Mouse (Mus musculus): Measurements from ENCODE around the gene Col15a1. TPM values are rescaled to one million over a fixed set of nuclear protein-coding genes. Genes with fewer than 3 reads are reported as not detected.
A peak's percentile ranks its signal among the peaks of the same experiment; 100 is the strongest.

Gene Col15a1
- polyA plus RNA-seq, 1 experiment from 2014 or later = 3.4 TPM

GRCm38 (mm10) chr4:47247574-47247973 lies 39.6 kb downstream of the Col15a1 start:
- DNase-seq (ENCODE audit: low spot score) (no peak), ATAC-seq (ENCODE audit: insufficient read depth, low FRiP score, low TSS enrichment) (no peak)
- H3K9me3 ChIP-seq (ENCODE audit: control insufficient read depth, low read length) = no peaks in the 10 kb centered on the region
- no peaks in the 10 kb centered on the region for H3K4me1 ChIP-seq (ENCODE audit: control insufficient read depth, insufficient read depth, low read length)
- 78% methylated on average over 6 of the region's 6 CpGs for WGBS
- H3K4me3 ChIP-seq (ENCODE audit: low read depth, low read length) = no peak overlapping the region
- H3K9ac ChIP-seq (ENCODE audit: low read length) = no peak overlapping the region
- no peak overlapping the region for H3K4me2 ChIP-seq (ENCODE audit: low read depth)
- no peaks in the 10 kb centered on the region for H3K36me3 ChIP-seq (ENCODE audit: control insufficient read depth, insufficient read depth, low read length)
- no peaks in the 10 kb centered on the region for H3K27me3 ChIP-seq (ENCODE audit: control insufficient read depth, insufficient read depth, low read length)
- no peak overlapping the region for H3K27ac ChIP-seq (ENCODE audit: low read depth, low read length)

- H3K27ac ChIP-seq (ENCODE audit: low read depth, low read length) = no peak overlapping the region
- WGBS = 91% methylated on average over 6 of the region's 6 CpGs
Measured at GRCm38 (mm10) chr4:47249193-47249592, 41.2 kb downstream of the Col15a1 start.

GRCm38 (mm10) chr4:47251069-47251468 lies 43.1 kb downstream of the Col15a1 start:
- ATAC-seq (ENCODE audit: insufficient read depth, low FRiP score, low TSS enrichment) (no peak), DNase-seq (ENCODE audit: low spot score) (peak; percentile 63)
- H3K9ac ChIP-seq (ENCODE audit: low read length) = no peak overlapping the region
- 52% methylated on average over 5 of the region's 5 CpGs for WGBS
- no peaks in the 10 kb centered on the region for H3K9me3 ChIP-seq (ENCODE audit: control insufficient read depth, low read length)
- H3K4me1 ChIP-seq (ENCODE audit: control insufficient read depth, insufficient read depth, low read length) = no peaks in the 10 kb centered on the region
- H3K4me3 ChIP-seq (ENCODE audit: low read depth, low read length) = no peak overlapping the region
- no peak overlapping the region for H3K4me2 ChIP-seq (ENCODE audit: low read depth)
- H3K27me3 ChIP-seq (ENCODE audit: control insufficient read depth, insufficient read depth, low read length) = no peaks in the 10 kb centered on the region
- H3K36me3 ChIP-seq (ENCODE audit: control insufficient read depth, insufficient read depth, low read length) = no peaks in the 10 kb centered on the region
- no peak overlapping the region for H3K27ac ChIP-seq (ENCODE audit: low read depth, low read length)

More at GRCm38 (mm10) chr4:47249193-47249592, 41.2 kb downstream of the Col15a1 start:
- H3K4me1 ChIP-seq (ENCODE audit: control insufficient read depth, insufficient read depth, low read length) = no peaks in the 10 kb centered on the region
- no peaks in the 10 kb centered on the region for H3K27me3 ChIP-seq (ENCODE audit: control insufficient read depth, insufficient read depth, low read length)
- H3K36me3 ChIP-seq (ENCODE audit: control insufficient read depth, insufficient read depth, low read length) = no peaks in the 10 kb centered on the region
- H3K4me3 ChIP-seq (ENCODE audit: low read depth, low read length) = no peak overlapping the region
- DNase-seq (ENCODE audit: low spot score) = no peak
- ATAC-seq (ENCODE audit: insufficient read depth, low FRiP score, low TSS enrichment) = no peak
- no peak overlapping the region for H3K4me2 ChIP-seq (ENCODE audit: low read depth)
- H3K9ac ChIP-seq (ENCODE audit: low read length) = no peak overlapping the region
- H3K9me3 ChIP-seq (ENCODE audit: control insufficient read depth, low read length) = no peaks in the 10 kb centered on the region

- H3K9ac ChIP-seq (ENCODE audit: low read length) = no peak overlapping the region
- H3K4me1 ChIP-seq (ENCODE audit: control insufficient read depth, insufficient read depth, low read length) = no peaks in the 10 kb centered on the region
- H3K27ac ChIP-seq (ENCODE audit: low read depth, low read length) = no peak overlapping the region
- H3K4me3 ChIP-seq (ENCODE audit: low read depth, low read length) = no peak overlapping the region
- no peak for DNase-seq (ENCODE audit: low spot score)
- no peaks in the 10 kb centered on the region for H3K9me3 ChIP-seq (ENCODE audit: control insufficient read depth, low read length)
- no peak overlapping the region for H3K4me2 ChIP-seq (ENCODE audit: low read depth)
- WGBS = 86% methylated on average over 11 of the region's 11 CpGs
- no peaks in the 10 kb centered on the region for H3K36me3 ChIP-seq (ENCODE audit: control insufficient read depth, insufficient read depth, low read length)
- no peak for ATAC-seq (ENCODE audit: insufficient read depth, low FRiP score, low TSS enrichment)
- no peaks in the 10 kb centered on the region for H3K27me3 ChIP-seq (ENCODE audit: control insufficient read depth, insufficient read depth, low read length)
Measured at GRCm38 (mm10) chr4:47251693-47252435, 43.9 kb downstream of the Col15a1 start.

- ATAC-seq (ENCODE audit: insufficient read depth, low FRiP score, low TSS enrichment) (no peak), DNase-seq (ENCODE audit: low spot score) (no peak)
- Histone ChIP-seq H3K36me3 (ENCODE audit: control insufficient read depth, insufficient read depth, low read length) (no peaks in the 10 kb centered on the region), H3K27me3 (ENCODE audit: control insufficient read depth, insufficient read depth, low read length) (no peaks in the 10 kb centered on the region), H3K9ac (ENCODE audit: low read length) (no peak overlapping the region), H3K4me3 (ENCODE audit: low read depth, low read length) (no peak overlapping the region), H3K27ac (ENCODE audit: low read depth, low read length) (no peak overlapping the region), H3K4me1 (ENCODE audit: control insufficient read depth, insufficient read depth, low read length) (no peaks in the 10 kb centered on the region), H3K9me3 (ENCODE audit: control insufficient read depth, low read length) (no peaks in the 10 kb centered on the region), H3K4me2 (ENCODE audit: low read depth) (no peak overlapping the region)
- WGBS = 97% methylated on average over 3 of the region's 3 CpGs
Measured at GRCm38 (mm10) chr4:47252627-47253026, 44.7 kb downstream of the Col15a1 start.

DNA sequence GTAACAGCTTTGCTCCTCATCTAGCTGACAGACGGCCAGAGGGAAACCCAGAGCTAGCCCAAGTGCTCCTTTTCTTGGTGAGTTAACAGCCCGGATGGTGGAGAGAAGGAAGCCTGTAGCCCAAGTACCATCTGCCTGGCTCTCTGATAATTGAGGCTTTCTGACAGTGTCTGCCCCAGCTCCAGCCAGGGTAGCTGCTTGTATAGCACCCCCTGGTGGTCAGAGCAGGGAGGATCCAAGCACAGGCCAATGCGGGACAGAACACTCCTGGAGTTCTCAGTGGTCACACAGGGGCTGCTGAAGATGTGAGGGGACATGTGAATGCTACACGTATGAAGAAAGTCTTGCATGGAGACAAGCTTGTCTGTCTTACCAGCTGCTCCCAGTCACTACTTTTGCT lies 47.7 kb downstream of the Col15a1 start:
- H3K36me3 ChIP-seq (ENCODE audit: control insufficient read depth, insufficient read depth, low read length) = no peaks in the 10 kb centered on the region
- WGBS = 33% methylated on average over 4 of the region's 4 CpGs
- H3K9ac ChIP-seq (ENCODE audit: low read length) = no peak overlapping the region
- H3K27ac ChIP-seq (ENCODE audit: low read depth, low read length) = no peak overlapping the region
- H3K9me3 ChIP-seq (ENCODE audit: control insufficient read depth, low read length) = no peaks in the 10 kb centered on the region
- no peak overlapping the region for H3K4me2 ChIP-seq (ENCODE audit: low read depth)
- H3K4me1 ChIP-seq (ENCODE audit: control insufficient read depth, insufficient read depth, low read length) = no peaks in the 10 kb centered on the region
- peak; percentile 74 for DNase-seq (ENCODE audit: low spot score)
- no peaks in the 10 kb centered on the region for H3K27me3 ChIP-seq (ENCODE audit: control insufficient read depth, insufficient read depth, low read length)
- H3K4me3 ChIP-seq (ENCODE audit: low read depth, low read length) = no peak overlapping the region
- ATAC-seq (ENCODE audit: insufficient read depth, low FRiP score, low TSS enrichment) = no peak

- no peak overlapping the region for H3K4me2 ChIP-seq (ENCODE audit: low read depth)
- H3K27me3 ChIP-seq (ENCODE audit: control insufficient read depth, insufficient read depth, low read length) = no peaks in the 10 kb centered on the region
- H3K4me1 ChIP-seq (ENCODE audit: control insufficient read depth, insufficient read depth, low read length) = no peaks in the 10 kb centered on the region
- ATAC-seq (ENCODE audit: insufficient read depth, low FRiP score, low TSS enrichment) (no peak), DNase-seq (ENCODE audit: low spot score) (no peak)
- H3K36me3 ChIP-seq (ENCODE audit: control insufficient read depth, insufficient read depth, low read length) = no peaks in the 10 kb centered on the region
- no peak overlapping the region for H3K4me3 ChIP-seq (ENCODE audit: low read depth, low read length)
- no peak overlapping the region for H3K9ac ChIP-seq (ENCODE audit: low read length)
- no peak overlapping the region for H3K27ac ChIP-seq (ENCODE audit: low read depth, low read length)
- 65% methylated on average over 3 of the region's 3 CpGs for WGBS
- no peaks in the 10 kb centered on the region for H3K9me3 ChIP-seq (ENCODE audit: control insufficient read depth, low read length)
Measured at GRCm38 (mm10) chr4:47258201-47258600, 50.2 kb downstream of the Col15a1 start.

GRCm38 (mm10) chr4:47261049-47261448 lies 53.1 kb downstream of the Col15a1 start:
- 79% methylated on average over 6 of the region's 6 CpGs for WGBS
- no peak for ATAC-seq (ENCODE audit: insufficient read depth, low FRiP score, low TSS enrichment)
- no peaks in the 10 kb centered on the region for H3K9me3 ChIP-seq (ENCODE audit: control insufficient read depth, low read length)

DNA sequence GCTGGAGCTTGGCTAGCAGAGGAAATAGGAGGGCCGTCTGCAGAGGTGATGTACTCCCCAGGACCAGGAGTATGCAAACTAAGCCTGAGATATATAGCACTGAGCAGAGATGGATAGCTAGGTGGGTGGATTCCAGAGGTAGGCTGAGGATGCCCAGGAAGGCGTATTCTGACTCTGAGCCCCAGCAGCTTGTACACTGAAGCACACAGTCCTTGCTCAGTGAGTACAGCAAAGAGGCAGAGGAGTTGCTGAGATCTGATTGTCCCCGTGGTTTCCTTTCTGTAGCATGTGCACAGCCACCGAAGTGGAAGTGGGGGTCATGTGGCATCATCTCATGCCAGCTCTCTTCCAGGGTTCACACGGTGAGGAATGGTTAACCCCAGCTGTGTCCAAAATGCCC lies 54.0 kb downstream of the Col15a1 start:
- Histone ChIP-seq H3K4me3 (ENCODE audit: low read depth, low read length) (no peak overlapping the region), H3K9ac (ENCODE audit: low read length) (no peak overlapping the region), H3K27me3 (ENCODE audit: control insufficient read depth, insufficient read depth, low read length) (no peaks in the 10 kb centered on the region), H3K4me1 (ENCODE audit: control insufficient read depth, insufficient read depth, low read length) (no peaks in the 10 kb centered on the region), H3K4me2 (ENCODE audit: low read depth) (no peak overlapping the region), H3K36me3 (ENCODE audit: control insufficient read depth, insufficient read depth, low read length) (no peaks in the 10 kb centered on the region), H3K9me3 (ENCODE audit: control insufficient read depth, low read length) (no peaks in the 10 kb centered on the region), H3K27ac (ENCODE audit: low read depth, low read length) (no peak overlapping the region)
- DNase-seq (ENCODE audit: low spot score) (no peak), ATAC-seq (ENCODE audit: insufficient read depth, low FRiP score, low TSS enrichment) (no peak)
- WGBS = 78% methylated on average over 5 of the region's 5 CpGs

More at GRCm38 (mm10) chr4:47261049-47261448, 53.1 kb downstream of the Col15a1 start:
- Histone ChIP-seq H3K4me2 (ENCODE audit: low read depth) (no peak overlapping the region), H3K4me1 (ENCODE audit: control insufficient read depth, insufficient read depth, low read length) (no peaks in the 10 kb centered on the region), H3K27me3 (ENCODE audit: control insufficient read depth, insufficient read depth, low read length) (no peaks in the 10 kb centered on the region), H3K36me3 (ENCODE audit: control insufficient read depth, insufficient read depth, low read length) (no peaks in the 10 kb centered on the region), H3K27ac (ENCODE audit: low read depth, low read length) (no peak overlapping the region), H3K4me3 (ENCODE audit: low read depth, low read length) (no peak overlapping the region), H3K9ac (ENCODE audit: low read length) (no peak overlapping the region)
- no peak for DNase-seq (ENCODE audit: low spot score)
